Mouse (Mus musculus): Measurements from ENCODE around the gene Gm7534.

DNA sequence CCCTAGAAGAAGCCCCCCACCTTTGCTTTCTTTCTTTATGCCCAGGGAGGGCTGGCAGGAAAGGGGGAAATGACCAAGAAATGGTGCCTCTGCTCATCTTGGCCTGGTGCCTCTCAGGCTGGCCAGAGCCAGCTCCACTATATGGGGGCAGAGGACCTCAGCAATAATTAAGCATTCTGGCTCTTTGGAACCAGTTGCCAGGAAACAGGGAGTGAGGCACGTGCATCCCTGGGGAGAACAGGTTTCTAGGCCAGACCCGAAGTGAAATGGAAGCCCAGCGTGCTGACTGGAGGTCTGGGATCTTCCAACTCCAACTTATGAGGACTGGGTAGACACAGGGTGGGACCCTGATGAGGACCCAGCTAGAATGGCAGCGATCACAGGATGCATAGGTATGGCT, 43.5 kb upstream of the Gm7534 start:
- no peak for TF ChIP-seq CTCF (IDR thresholded peaks at IDR 0.05; ENCODE audit: control insufficient read depth, insufficient read depth, insufficient read length)
- TF ChIP-seq MYOG (IDR thresholded peaks at IDR 0.05; ENCODE audit: control insufficient read depth, extremely low read depth, insufficient read length): no peak
- TF ChIP-seq USF1 (IDR thresholded peaks at IDR 0.05; ENCODE audit: low read depth): no peak
- no peak for TF ChIP-seq MAX (IDR thresholded peaks at IDR 0.05)
- no peak for TF ChIP-seq FOSL1 (IDR thresholded peaks at IDR 0.05; ENCODE audit: insufficient read depth, low read length, poor library complexity, severe bottlenecking)

Data from C2C12 (cell line).